Mouse (Mus musculus) forebrain, embryonic 16.5 days (tissue): ENCODE results near the gene Zfp553. TPM values are rescaled to one million over a fixed set of nuclear protein-coding genes. Genes with fewer than 3 reads are reported as not detected.

Experiments
- polyA plus RNA-seq: library from polyadenylated mRNA; unstranded; fragments of >200 nt; fragmentation: Nextera tagmentation; extraction: Ambion mirVana; gene quantifications from 2 replicates; pipeline ENCODE4 v1.2.1, GENCODE M21; 2015

The Zfp553 gene
- polyA plus RNA-seq, 1 experiment from 2014 or later, result 69.3 TPM

Other genes with a start within 250 kb of the Zfp553 start
- gene Mvp, start 218.4 kb upstream of the Zfp553 start, polyA plus RNA-seq, result 3.0 and 3.7 TPM in 2 replicates
- gene Pagr1b, start 216.6 kb upstream of the Zfp553 start, polyA plus RNA-seq, result not detected in 2 replicates
- 22.9 and 39.8 TPM in 2 replicates for gene Pagr1a, start 215.7 kb upstream of the Zfp553 start, polyA plus RNA-seq
- 54.8 and 74.1 TPM in 2 replicates for gene Gm42742, start 212.0 kb upstream of the Zfp553 start, polyA plus RNA-seq
- 21.1 and 29.9 TPM in 2 replicates for gene Prrt2, start 211.8 kb upstream of the Zfp553 start, polyA plus RNA-seq
- 57.9 and 58.8 TPM in 2 replicates for gene Maz, start 206.0 kb upstream of the Zfp553 start, polyA plus RNA-seq
- 52.9 and 61.2 TPM in 2 replicates for gene Kif22, start 190.6 kb upstream of the Zfp553 start, polyA plus RNA-seq
- not detected in 2 replicates for gene Zg16, start 145.7 kb upstream of the Zfp553 start, polyA plus RNA-seq
- gene AI467606, start 141.7 kb upstream of the Zfp553 start, polyA plus RNA-seq, result 1.5 and 1.9 TPM in 2 replicates
- gene Qprt, start 110.8 kb upstream of the Zfp553 start, polyA plus RNA-seq, result 0.28 and 1.0 TPM in 2 replicates
- 0.09 TPM in 1 of 2 replicates, not detected in the other for gene Spn, start 95.2 kb upstream of the Zfp553 start, polyA plus RNA-seq
- gene Cd2bp2, start 37.0 kb upstream of the Zfp553 start, polyA plus RNA-seq, result 88.2 and 91.0 TPM in 2 replicates
- 24.9 and 31.0 TPM in 2 replicates for gene Tbc1d10b, start 24.6 kb upstream of the Zfp553 start, polyA plus RNA-seq
- 4.1 and 8.3 TPM in 2 replicates for gene Mylpf, start 24.2 kb upstream of the Zfp553 start, polyA plus RNA-seq
- 18.8 and 26.5 TPM in 2 replicates for gene Sept1, start 69 bp downstream of the Zfp553 start, polyA plus RNA-seq
- 59.1 and 66.6 TPM in 2 replicates for gene Zfp771, start 11.2 kb downstream of the Zfp553 start, polyA plus RNA-seq
- gene Dctpp1, start 27.6 kb downstream of the Zfp553 start, polyA plus RNA-seq, result 143 and 147 TPM in 2 replicates
- gene Sephs2, start 41.0 kb downstream of the Zfp553 start, polyA plus RNA-seq, result 48.3 and 49.2 TPM in 2 replicates
- gene Itgal, start 63.2 kb downstream of the Zfp553 start, polyA plus RNA-seq, result 0.16 and 0.20 TPM in 2 replicates
- gene Zfp768, start 112.5 kb downstream of the Zfp553 start, polyA plus RNA-seq, result 10.5 and 10.6 TPM in 2 replicates
- gene Zfp747, start 143.0 kb downstream of the Zfp553 start, polyA plus RNA-seq, result 8.2 and 9.6 TPM in 2 replicates
- gene 9130019O22Rik, start 154.1 kb downstream of the Zfp553 start, polyA plus RNA-seq, result 4.2 and 5.1 TPM in 2 replicates
- 5.3 and 6.3 TPM in 2 replicates for gene E430018J23Rik, start 160.6 kb downstream of the Zfp553 start, polyA plus RNA-seq
- gene Zfp764, start 173.8 kb downstream of the Zfp553 start, polyA plus RNA-seq, result 5.2 and 5.9 TPM in 2 replicates
- gene Zfp688, start 189.0 kb downstream of the Zfp553 start, polyA plus RNA-seq, result 28.4 and 28.6 TPM in 2 replicates
- 14.6 and 17.7 TPM in 2 replicates for gene Zfp689, start 216.1 kb downstream of the Zfp553 start, polyA plus RNA-seq
- gene Prr14, start 226.6 kb downstream of the Zfp553 start, polyA plus RNA-seq, result 42.8 and 45.3 TPM in 2 replicates
- gene Fbrs, start 246.1 kb downstream of the Zfp553 start, polyA plus RNA-seq, result 10.2 and 11.8 TPM in 2 replicates